ENCODE assay signal across 8 mouse cellular contexts in genomic region chr13:23431351-23431771, GRCm38 (mm10). TPM values are rescaled to one million over a fixed set of nuclear protein-coding genes. Genes with fewer than 3 reads are reported as not detected.
DNase-seq lines count a peak whose midpoint lies in the region; ATAC-seq and TF ChIP-seq lines count a peak whose summit lies in the region.

No protein-coding gene starts in this region.

- peak overlapping the region; percentile 61 for H3K4me2 ChIP-seq in forebrain, embryonic 15.5 days (replicated peaks)
- H3K4me2 ChIP-seq in lung, embryonic 14.5 days, result peak overlapping the region; percentile 80
- H3K4me2 ChIP-seq in neural tube, embryonic 15.5 days, result peak overlapping the region; percentile 75

- peak; percentile 81 for ATAC-seq in forebrain, embryonic 15.5 days (replicated peaks)
- ATAC-seq in lung, embryonic 14.5 days (ENCODE audit: insufficient read depth), result peak; percentile 73
- peak; percentile 87 for ATAC-seq in neural tube, embryonic 15.5 days (ENCODE audit: low FRiP score)

- no peaks in the 10 kb centered on the region for H3K9me3 ChIP-seq in ES-E14 (ENCODE audit: control insufficient read depth, insufficient read depth, low read depth, low read length)
- H3K9me3 ChIP-seq in forebrain, embryonic 15.5 days, result no peaks in the 10 kb centered on the region
- no peaks in the 10 kb centered on the region for H3K9me3 ChIP-seq in lung, embryonic 14.5 days (ENCODE audit: low read depth, low read length)
- no peaks in the 10 kb centered on the region for H3K9me3 ChIP-seq in neural tube, embryonic 15.5 days (replicated peaks)

- intact Hi-C loops in heart, postnatal 25 days (cut with DNase I), result loop anchor here (1.0 to 5.0 kb wide), 3 partner anchors 95 to 1404 kb away; partner anchors contain the start of genes Hist1h1a, Hist1h3a and Hist1h4a

- in situ Hi-C loops in ES-E14 (cut with MboI; ENCODE audit: low sequenced_read_pairs in 2 of 2, unreplicated experiment in 2 of 2), result loop anchor here (5.0 to 25.0 kb wide), 2 partner anchors 86 to 1519 kb away; no protein-coding TSS in a partner anchor

- peak overlapping the region; percentile 34; the same call in 1 of the 2 replicates for H3K9ac ChIP-seq in ES-E14 (ENCODE audit: insufficient read depth, low read depth, low read length, poor library complexity, severe bottlenecking)
- peak overlapping the region; percentile 70 for H3K9ac ChIP-seq in forebrain, embryonic 15.5 days (replicated peaks)
- peak overlapping the region; percentile 71 for H3K9ac ChIP-seq in lung, embryonic 14.5 days
- H3K9ac ChIP-seq in neural tube, embryonic 15.5 days (replicated peaks), result peak overlapping the region; percentile 57

- TF ChIP-seq CTCF in lung, embryonic 14.5 days (IDR thresholded peaks at IDR 0.05; ENCODE audit: low read depth), result no peak

- H3K27ac ChIP-seq in ES-E14 (ENCODE audit: insufficient read depth, low read depth, low read length, poor library complexity, severe bottlenecking), result no peak overlapping the region; the same call in 1 of the 2 replicates
- peak overlapping the region; percentile 96 for H3K27ac ChIP-seq in forebrain, embryonic 15.5 days (replicated peaks)
- peak overlapping the region; percentile 96 for H3K27ac ChIP-seq in lung, embryonic 14.5 days (ENCODE audit: low read depth)
- H3K27ac ChIP-seq in neural tube, embryonic 15.5 days (replicated peaks), result peak overlapping the region; percentile 88

- DNase-seq in ES-E14 (ENCODE audit: low read depth, low spot score), result no peak
- peak; percentile 76 for DNase-seq in cerebellum, adult 11-12 months
- peak; percentile 51 for DNase-seq in heart, postnatal 25 days (ENCODE audit: low spot score)
- DNase-seq in layer of hippocampus, adult 18-20 months (ENCODE audit: low spot score in 2 of 2), result peak; percentile 72 to 94
- DNase-seq in lung, embryonic 14.5 days, result peak; percentile 95
- DNase-seq in thymus, adult 18-20 months, result peak; percentile 73 to 83

- WGBS in forebrain, embryonic 15.5 days, result under 1% methylated on average over 15 of the region's 15 CpGs
- WGBS in lung, embryonic 14.5 days, result under 1% methylated on average over 15 of the region's 15 CpGs
- WGBS in neural tube, embryonic 15.5 days, result under 1% methylated on average over 15 of the region's 15 CpGs

- H3K4me1 ChIP-seq in ES-E14 (ENCODE audit: control insufficient read depth in 2 of 2, insufficient read depth in 2 of 2, low read length in 2 of 2, poor library complexity in 1 of 2), result 0 out of 4 replicates have a peak, but pooled peaks cover 0 to 2% of the 10 kb centered on the region in 2 experiments
- H3K4me1 ChIP-seq in forebrain, embryonic 15.5 days, result peaks cover 47% of the 10 kb centered on the region
- H3K4me1 ChIP-seq in lung, embryonic 14.5 days (ENCODE audit: insufficient read depth), result peaks cover 3% of the 10 kb centered on the region; the same call in 1 of the 2 replicates
- peaks cover 21% of the 10 kb centered on the region for H3K4me1 ChIP-seq in neural tube, embryonic 15.5 days

- no peaks in the 10 kb centered on the region for H3K36me3 ChIP-seq in ES-E14 (ENCODE audit: control insufficient read depth, insufficient read depth, low read length, poor library complexity, severe bottlenecking)
- H3K36me3 ChIP-seq in forebrain, embryonic 15.5 days, result no peaks in the 10 kb centered on the region
- no peaks in the 10 kb centered on the region for H3K36me3 ChIP-seq in lung, embryonic 14.5 days (ENCODE audit: insufficient read depth)
- no peaks in the 10 kb centered on the region for H3K36me3 ChIP-seq in neural tube, embryonic 15.5 days

- peak overlapping the region; percentile 53 to 71 for H3K4me3 ChIP-seq in ES-E14 (ENCODE audit: insufficient read depth in 1 of 2, low read depth in 1 of 2, low read length in 2 of 2, poor library complexity in 1 of 2, severe bottlenecking in 1 of 2)
- H3K4me3 ChIP-seq in forebrain, embryonic 15.5 days, result peak overlapping the region; percentile 79
- peak overlapping the region; percentile 56 for H3K4me3 ChIP-seq in lung, embryonic 14.5 days (ENCODE audit: low read depth, low read length)
- peak overlapping the region; percentile 64 for H3K4me3 ChIP-seq in neural tube, embryonic 15.5 days (replicated peaks)

- no peaks in the 10 kb centered on the region for H3K27me3 ChIP-seq in forebrain, embryonic 15.5 days
- H3K27me3 ChIP-seq in lung, embryonic 14.5 days (ENCODE audit: insufficient read depth, low read length), result no peaks in the 10 kb centered on the region
- H3K27me3 ChIP-seq in neural tube, embryonic 15.5 days (replicated peaks), result no peaks in the 10 kb centered on the region

TF ChIP-seq in ES-E14, 5 proteins besides CTCF, POLR2A, EP300 and RAD21:
- TF ChIP-seq MAFK (IDR thresholded peaks at IDR 0.05; ENCODE audit: insufficient read depth, low read depth, low read length) (peak; percentile 91), CHD2 (IDR thresholded peaks at IDR 0.05; ENCODE audit: low read depth, low read length) (no peak), ZNF384 (IDR thresholded peaks at IDR 0.05; ENCODE audit: low read depth, low read length) (no peak), ZC3H11A (IDR thresholded peaks at IDR 0.05; ENCODE audit: borderline replicate concordance, low read depth, low read length) (no peak), HCFC1 (IDR thresholded peaks at IDR 0.05; ENCODE audit: borderline replicate concordance, insufficient read depth, low read length) (0 out of 2 replicates have a peak, but pooled peaks have one; percentile 4)

RNA-seq across cellular contexts. Expression of gene Abt1, which starts 7.7 kb away (rescaled TPM):
- 10.5 and 15.5 TPM in 2 replicates for total RNA-seq in ES-E14 (2012; rRNA removed)
- polyA plus RNA-seq in forebrain, embryonic 15.5 days (2015; fragmentation: Nextera tagmentation; extraction: Ambion mirVana), result 13.0 and 13.2 TPM in 2 replicates
- 1 to 10 TPM; 3.9 to 4.4 TPM for total RNA-seq in heart, postnatal 25 days (2021)
- total RNA-seq in layer of hippocampus, adult 18-20 months (2021), result 1 to 10 TPM; 8.8 to 9.5 TPM
- polyA plus RNA-seq in lung, embryonic 14.5 days (2014; fragmentation: Nextera tagmentation; extraction: Ambion mirVana), result 12.7 and 13.5 TPM in 2 replicates
- polyA plus RNA-seq in neural tube, embryonic 15.5 days (2015; fragmentation: Nextera tagmentation; extraction: Ambion mirVana), result 9.3 and 10.3 TPM in 2 replicates

RNA-seq across cellular contexts. Expression of gene Btn1a1, which starts 34.3 kb away (rescaled TPM):
- total RNA-seq in ES-E14 (2012; rRNA removed), result 0.11 and 0.62 TPM in 2 replicates
- polyA plus RNA-seq in forebrain, embryonic 15.5 days (2015; fragmentation: Nextera tagmentation; extraction: Ambion mirVana), result 0.05 and 0.08 TPM in 2 replicates
- total RNA-seq in heart, postnatal 25 days (2021), result not detected
- total RNA-seq in layer of hippocampus, adult 18-20 months (2021), result not detected
- polyA plus RNA-seq in lung, embryonic 14.5 days (2014; fragmentation: Nextera tagmentation; extraction: Ambion mirVana), result 0.07 and 0.18 TPM in 2 replicates
- polyA plus RNA-seq in neural tube, embryonic 15.5 days (2015; fragmentation: Nextera tagmentation; extraction: Ambion mirVana), result 0.15 TPM in 1 of 2 replicates, not detected in the other

RNA-seq across cellular contexts. Expression of gene Btn2a2, which starts 57.3 kb away (rescaled TPM):
- 0.95 and 1.5 TPM in 2 replicates for total RNA-seq in ES-E14 (2012; rRNA removed)
- 0.11 TPM in 1 of 2 replicates, not detected in the other for polyA plus RNA-seq in forebrain, embryonic 15.5 days (2015; fragmentation: Nextera tagmentation; extraction: Ambion mirVana)
- total RNA-seq in heart, postnatal 25 days (2021), result not detected
- 1 to 10 TPM in 1 of 2 experiments, under 1 TPM in 1; 0.91 to 1.4 TPM for total RNA-seq in layer of hippocampus, adult 18-20 months (2021)
- 0.63 and 0.73 TPM in 2 replicates for polyA plus RNA-seq in lung, embryonic 14.5 days (2014; fragmentation: Nextera tagmentation; extraction: Ambion mirVana)
- 0.14 and 0.22 TPM in 2 replicates for polyA plus RNA-seq in neural tube, embryonic 15.5 days (2015; fragmentation: Nextera tagmentation; extraction: Ambion mirVana)
